Mouse (Mus musculus): ENCODE data around the gene Entpd2.

DNA sequence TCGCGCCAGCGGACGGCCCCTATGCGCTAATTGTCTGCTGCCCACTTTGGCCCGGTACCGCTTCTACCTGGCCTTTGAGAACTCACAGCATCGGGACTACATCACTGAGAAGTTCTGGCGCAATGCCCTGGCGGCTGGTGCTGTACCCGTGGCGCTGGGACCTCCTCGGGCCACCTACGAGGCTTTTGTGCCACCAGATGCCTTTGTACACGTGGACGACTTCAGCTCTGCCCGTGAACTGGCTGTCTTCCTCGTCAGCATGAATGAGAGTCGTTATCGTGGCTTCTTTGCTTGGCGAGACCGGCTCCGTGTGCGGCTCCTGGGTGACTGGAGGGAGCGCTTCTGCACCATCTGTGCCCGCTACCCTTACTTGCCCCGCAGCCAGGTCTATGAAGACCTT, 29.8 kb downstream of the Entpd2 start:
- TF ChIP-seq CTCF (IDR thresholded peaks at IDR 0.05; ENCODE audit: control insufficient read depth, insufficient read depth, insufficient read length): no peak
- no peak for TF ChIP-seq USF1 (IDR thresholded peaks at IDR 0.05; ENCODE audit: low read depth)
- no peak for TF ChIP-seq MYOG (IDR thresholded peaks at IDR 0.05; ENCODE audit: control insufficient read depth, extremely low read depth, insufficient read length)

Measured in C2C12 (cell line).